Mouse (Mus musculus): ENCODE measurements at regions not wholly inside any gene's neighbourhood (a gene's known extent, or its start where the extent isn't known, plus 50 kb on each side); places are given as distances from the start of the nearest gene placed in this dataset.

DNA sequence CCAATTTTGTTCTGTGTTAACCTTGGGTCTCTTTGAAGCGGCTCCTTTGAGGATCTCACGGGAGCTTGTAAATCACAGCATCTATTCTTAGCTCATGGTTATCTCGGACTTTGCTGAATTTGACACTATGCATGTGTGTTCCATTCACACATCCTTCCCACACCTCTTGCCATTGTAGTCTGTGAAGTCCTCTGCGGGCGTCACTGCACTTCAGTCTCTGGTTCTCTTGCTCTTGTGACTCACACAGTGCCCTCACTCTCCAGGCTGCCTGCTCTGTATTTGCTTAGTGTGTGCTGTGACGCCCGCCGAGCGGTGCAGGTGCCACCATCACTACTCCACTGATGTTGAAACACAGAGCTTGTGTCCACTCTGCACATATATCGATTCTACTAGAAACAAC is 1271.2 kb downstream of the Synb start:
- ATAC-seq (ENCODE audit: poor library complexity, severe bottlenecking) = no peak

DNA sequence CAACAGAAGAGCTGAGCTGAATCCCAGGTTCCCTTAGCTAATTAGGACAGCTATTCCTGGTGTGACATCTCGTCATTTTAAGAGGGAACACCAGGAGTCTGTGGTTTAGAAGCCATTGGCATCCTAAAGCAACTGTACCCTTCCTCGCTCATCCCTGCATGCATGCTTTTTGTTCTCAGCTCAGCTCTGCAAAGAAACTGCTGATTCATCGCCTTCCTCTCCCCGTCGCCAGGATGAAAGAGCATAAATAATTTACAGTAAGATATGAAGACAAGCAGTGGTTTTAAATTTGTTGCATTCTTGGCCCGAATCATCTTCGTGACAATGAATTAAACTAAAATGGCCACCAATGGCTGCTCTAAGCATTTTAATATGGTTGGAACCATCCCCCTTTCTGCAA is 1272.9 kb downstream of the Synb start:
- ATAC-seq (ENCODE audit: poor library complexity, severe bottlenecking) = no peak

DNA sequence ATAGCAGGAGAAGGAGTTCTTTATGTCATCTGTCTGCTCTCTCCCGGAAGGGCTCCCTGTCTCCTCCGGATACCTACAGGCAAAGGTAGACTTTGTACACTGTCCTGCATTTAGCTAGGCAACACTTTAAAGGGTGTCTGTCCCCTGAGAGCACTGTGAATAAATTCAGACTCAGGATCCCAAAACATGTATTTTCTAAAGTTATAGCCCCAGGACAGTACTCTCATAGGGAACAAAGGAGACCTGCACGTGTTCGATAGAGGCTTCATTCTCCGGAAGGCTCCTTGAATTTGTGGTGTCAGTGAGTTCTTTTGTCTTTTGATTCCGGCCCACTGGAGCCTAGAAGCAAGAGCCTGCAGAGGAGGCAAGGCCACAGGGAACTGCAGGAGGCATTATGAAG is 1273.3 kb downstream of the Synb start:
- ATAC-seq (ENCODE audit: poor library complexity, severe bottlenecking) = no peak

DNA sequence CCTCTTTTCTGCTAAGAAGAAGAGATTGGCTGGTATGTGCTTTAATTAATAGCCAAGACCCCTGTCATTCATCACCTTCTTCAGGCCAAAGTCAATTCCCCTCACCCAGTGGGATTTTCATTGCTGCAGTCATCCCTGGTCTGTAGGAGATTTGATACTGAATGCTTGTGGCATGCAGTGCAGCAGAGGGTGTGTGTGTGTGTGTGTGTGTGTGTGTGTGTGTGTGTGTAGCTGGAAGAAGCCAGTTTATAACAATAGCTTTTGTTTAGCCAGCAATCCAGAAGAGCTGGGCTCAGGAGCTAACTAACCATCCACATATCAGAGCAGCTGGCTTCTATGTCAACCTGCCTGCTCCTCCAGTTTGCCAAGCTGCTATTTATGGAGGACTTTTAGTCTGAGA is 1275.4 kb downstream of the Synb start:
- ATAC-seq (ENCODE audit: poor library complexity, severe bottlenecking) = no peak

DNA sequence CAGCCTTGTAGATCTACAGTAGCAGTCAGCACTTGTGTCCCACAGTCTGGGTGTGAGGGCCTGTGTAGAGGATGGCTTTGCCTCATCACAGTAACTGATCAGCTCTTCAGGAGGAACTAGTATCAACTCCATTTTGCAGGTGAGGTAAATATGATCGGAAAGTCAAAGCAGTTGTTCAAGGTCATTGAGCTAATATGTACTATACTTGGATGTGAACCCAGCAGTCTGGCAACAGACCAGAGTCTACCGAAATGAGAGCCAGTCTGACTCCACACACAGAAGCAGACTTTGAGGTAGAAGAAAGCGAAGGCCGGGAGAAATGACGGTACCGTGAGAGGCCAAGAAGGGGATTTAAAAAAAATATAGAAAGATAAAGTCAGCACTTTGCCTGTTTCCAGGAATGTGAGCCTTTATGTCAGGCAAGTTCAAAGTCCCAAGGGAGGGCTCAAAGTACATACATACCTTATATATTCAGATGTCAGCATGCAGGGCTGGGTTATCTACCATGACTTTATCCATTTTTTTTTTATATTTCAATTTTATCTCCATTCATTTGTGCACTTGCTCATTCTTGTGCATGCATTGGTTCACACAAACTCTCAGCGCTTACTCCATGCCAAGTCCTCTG is 1297.2 kb downstream of the Synb start:
- no peak for ATAC-seq (ENCODE audit: poor library complexity, severe bottlenecking)

DNA sequence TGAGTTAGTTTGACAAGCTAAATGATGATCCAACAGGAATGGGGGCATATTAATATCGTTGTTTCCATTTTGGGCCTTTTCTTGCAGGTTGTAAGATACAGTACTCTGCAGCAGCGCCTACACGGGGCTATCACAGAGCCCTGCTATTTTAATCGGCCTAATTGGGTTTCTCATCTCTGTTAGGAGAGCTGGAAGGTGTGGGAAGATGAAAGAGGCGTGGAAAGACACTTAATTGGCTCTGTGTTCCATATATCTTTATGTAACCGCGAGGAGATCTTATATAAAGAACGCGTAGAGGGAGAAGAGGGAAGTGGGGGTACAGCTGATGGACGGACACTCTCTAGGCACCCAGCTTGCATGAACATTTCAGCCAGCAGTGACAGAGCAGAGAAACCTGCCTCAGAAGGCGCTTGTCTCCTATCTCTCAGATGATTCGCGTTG is 1300.5 kb downstream of the Synb start:
- no peak for ATAC-seq (ENCODE audit: poor library complexity, severe bottlenecking)

DNA sequence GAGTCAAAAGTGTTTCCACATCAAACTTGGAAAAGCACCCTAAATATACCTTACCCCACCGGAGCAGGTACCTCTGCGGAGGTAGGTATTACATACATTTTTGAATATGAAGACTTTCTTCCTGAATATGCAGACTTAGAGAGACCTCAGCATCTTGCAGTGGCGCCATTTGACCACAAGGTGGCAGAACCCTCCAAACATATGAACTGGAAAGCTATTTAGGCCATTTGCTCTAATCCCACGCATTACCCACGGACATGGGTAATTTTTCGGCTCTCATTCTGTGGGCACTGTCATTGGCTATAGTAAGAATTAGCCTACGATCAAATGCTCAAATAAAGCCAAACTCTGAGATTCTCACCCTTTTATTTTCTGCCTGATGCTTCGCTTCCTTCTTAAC is 1301.0 kb downstream of the Synb start:
- ATAC-seq (ENCODE audit: poor library complexity, severe bottlenecking) = 0 out of 2 replicates have a peak, but pooled peaks have one; percentile 60

DNA sequence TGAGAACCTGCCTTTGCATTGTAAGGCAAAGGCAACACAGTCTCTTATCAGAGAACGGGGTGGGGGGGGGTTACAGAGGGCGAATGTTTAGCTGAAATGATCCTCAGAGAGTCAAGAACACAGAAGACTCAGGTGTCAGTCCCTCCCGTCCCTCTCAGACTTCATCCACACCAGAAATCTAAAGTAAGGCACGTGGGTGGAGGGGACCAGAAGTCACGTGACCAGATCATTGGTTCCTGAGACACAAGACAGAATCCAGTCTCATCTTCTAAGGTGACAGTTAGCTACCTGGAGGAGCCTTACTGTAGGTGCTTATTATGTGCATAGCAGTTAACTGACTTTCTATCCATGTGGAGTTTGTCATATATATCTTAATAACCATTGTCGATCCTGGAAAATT is 1302.0 kb downstream of the Synb start:
- no peak for ATAC-seq (ENCODE audit: poor library complexity, severe bottlenecking)

DNA sequence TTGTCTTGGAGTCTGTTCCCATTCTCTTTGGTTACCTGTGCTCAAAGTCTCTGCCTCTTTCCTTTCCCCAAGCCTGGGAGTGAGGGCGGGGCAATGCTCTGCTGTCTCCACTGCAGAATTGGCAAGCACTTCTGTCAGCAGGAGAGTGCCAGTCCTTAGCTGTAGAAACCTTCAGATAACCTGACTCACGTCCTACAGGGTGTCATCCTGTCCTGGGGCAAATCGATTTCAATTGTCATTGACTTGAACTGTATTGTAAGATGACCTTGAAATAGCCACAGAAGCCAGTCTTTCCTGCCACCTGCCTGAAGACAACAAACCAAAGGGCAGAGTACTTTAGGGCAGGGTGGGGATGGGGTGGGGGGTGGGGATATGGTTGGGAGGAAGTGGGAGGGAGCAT is 1303.8 kb downstream of the Synb start:
- no peak for ATAC-seq (ENCODE audit: poor library complexity, severe bottlenecking)

Data from megakaryocyte, adult 5-6 weeks (primary cell).